Mouse (Mus musculus): ENCODE measurements around the gene Lrrc4b.
A peak's percentile ranks its signal among the peaks of the same experiment; 100 is the strongest.

Gene Lrrc4b

DNA sequence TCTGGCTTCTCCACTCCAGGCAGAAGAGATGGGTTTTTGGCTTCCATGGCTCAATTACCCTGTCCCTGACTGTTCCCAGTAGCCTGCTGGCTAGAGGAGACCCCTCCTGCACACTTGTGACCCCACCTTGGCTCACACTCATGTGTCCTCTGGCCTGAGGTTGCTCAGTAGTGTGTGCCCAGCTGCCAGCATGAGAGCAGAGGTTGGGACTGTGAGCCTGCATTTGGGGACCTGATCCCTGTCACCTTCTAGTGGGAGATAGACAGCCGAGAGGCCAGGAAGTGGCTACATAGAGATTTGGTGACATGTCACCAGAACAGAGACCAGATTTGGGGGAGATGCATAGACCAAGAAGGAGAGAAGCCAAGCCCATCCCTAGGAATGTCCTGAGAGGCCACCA, 8.4 kb downstream of the Lrrc4b start:
- peak; percentile 27 for DNase-seq

DNA sequence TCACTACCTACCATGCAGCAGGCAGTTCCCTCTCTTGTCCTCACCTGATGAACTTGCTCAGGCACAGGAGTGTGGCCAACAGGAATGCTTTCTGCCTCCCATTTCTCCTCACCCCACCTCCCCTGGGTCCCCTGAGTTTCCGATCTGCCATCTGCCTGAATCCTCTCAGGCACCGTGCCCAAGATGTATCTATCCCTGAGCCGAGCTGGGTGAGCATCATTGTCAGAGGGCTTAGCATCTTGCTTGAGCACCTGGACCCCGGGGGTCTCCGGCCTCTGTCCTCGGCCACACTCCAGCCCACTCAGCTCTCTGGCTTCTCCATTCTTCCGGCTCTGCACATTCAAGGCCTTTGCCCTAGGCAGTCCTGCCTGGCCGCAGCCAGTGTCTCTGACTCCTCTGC, 9.1 kb downstream of the Lrrc4b start:
- peak; percentile 68 for DNase-seq

DNA sequence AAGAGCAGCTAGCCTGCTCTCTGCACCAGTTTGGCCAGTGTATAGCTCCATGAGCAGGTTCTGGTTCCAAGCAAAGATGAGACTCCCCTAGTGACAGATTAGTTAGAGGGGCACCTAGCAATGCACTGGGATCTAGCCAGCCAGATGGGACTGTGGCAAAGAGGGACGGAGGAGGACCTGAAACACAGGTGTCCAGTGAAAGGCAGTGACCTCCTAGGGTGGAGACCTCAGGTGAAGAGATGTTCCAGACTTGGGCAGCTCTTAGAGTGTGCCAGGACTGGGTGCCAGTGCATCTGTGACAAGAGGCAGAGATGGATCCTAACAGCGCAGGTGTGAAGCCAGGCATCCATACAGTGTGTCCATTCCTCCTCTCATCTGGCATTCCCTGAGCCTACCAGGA, 10.9 kb downstream of the Lrrc4b start:
- DNase-seq, result no peak

DNA sequence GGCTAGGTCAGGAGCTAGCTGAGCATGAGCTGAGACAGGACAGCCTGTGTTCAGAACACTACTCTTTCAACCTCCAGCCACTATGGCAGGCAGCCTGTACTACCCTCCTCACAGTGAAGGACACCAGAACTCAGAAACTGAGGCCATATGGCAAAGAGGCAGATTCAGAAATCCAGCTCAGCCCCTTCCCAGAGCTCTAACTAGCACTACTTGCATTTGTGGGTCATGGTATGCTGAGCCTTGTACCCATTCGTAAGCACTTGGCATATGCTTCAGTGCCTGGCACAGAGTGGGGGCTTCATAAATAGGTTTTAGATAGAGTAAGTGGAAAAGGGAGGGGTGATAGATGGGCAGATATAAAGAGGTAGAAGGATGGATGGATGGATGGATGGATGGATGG, 11.7 kb downstream of the Lrrc4b start:
- no peak for DNase-seq

DNA sequence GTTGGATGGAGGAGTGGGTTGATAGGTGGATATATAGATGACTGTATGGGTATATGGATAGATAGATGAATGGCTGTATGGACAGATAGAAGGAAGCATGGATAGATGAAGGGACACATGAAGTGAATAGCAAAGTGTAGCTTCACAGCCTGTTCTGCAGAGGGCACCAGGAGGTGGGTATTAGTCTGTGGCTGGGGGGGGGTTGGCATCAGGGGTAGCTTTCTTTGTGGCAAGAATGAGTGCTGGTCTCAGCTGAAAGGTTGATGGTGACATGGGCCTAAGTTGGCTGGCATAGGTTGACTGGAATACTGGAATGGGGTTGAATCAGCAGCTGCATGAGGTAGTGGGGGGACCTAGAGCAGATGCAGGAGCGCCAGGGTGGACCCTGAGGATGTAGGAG, 12.4 kb downstream of the Lrrc4b start:
- DNase-seq, result no peak

DNA sequence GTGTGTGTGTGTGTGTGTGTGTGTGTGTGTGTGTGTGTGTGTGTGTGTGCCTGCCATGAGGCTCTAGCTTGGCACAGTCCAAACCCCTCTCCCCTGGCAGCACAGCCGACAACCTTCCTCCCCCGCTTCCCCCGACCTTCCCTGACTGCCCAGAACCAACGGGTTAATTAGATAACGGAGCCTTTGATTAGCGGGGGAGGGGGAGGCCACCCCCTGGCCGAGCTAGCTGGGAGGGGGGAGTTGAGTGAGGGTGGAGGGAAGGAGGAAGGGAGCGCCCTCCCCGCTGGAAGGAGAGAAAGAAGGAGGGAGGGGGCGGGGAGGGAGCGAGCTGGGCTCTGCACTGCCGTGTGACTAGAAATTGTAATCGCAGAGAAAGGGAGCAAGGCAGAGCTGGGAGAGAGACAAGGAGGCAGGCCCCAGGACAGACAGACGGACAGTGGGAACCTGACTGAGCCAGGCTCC, 12.9 kb downstream of the Lrrc4b start:
- peak; percentile 69 for DNase-seq

DNA sequence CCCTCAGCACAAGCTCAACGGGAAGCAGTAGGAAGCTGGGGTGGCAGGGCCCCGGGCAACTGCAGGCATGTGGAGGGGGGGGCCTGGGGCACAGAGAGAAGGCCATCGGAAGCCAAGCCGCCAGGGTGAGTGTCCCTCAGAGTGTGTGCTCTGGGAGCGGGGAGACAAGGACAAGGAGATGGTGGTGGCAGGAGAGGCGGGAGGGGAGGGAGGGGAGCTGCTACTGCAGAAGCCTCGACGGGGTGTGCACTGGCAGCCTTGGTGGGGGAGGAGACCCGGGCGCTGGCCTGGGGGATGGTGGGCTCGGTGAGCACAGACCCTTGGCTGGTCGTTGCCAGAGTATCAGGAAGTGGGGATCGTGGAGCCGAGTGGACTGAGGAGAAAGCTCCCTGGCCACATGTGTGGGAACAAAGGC, 13.6 kb downstream of the Lrrc4b start:
- peak; percentile 60 for DNase-seq

DNA sequence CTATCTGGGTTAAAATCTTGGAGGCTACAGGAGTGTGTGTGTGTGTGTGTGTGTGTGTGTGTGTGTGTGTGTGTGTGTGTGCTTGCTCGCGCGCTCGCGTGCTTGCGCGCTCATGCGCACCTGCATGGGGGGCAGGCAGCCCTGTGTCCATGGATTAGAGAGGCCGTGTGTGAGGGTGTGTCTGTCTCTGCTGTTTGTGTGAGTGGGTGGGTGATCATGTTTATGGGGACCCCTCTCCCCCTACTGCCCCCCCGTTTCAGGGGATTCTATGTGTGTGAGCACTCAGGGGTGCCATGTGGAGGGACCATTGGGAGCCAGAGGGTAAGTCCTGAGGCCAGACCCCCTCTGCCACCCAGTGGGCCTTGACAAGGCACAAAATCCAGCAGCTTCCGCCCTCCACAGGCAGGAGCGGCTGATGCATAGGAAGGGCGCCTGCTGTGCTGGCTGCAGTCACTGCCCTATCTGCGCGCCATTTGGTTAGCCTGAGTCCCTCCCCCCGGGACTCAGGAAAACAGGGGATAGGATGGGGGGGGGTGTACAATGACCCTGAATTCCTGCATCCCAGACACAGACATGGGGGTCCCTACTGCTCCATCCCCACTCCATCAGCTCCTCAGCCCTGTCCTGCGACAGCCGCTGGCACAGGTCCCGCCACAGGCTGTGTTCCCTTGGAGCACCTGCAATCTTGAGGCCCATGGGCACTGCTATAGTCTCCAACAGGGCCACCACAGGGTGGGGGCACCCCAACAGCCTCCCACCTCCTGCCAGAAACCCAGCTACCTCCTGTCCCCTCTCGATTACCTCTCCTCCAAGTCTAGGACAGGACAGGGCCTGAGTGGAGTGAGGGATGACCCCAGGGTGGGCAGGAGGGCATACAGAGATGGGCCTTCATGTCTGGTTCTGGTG, 14.7 kb downstream of the Lrrc4b start:
- peak; percentile 74 for DNase-seq

DNA sequence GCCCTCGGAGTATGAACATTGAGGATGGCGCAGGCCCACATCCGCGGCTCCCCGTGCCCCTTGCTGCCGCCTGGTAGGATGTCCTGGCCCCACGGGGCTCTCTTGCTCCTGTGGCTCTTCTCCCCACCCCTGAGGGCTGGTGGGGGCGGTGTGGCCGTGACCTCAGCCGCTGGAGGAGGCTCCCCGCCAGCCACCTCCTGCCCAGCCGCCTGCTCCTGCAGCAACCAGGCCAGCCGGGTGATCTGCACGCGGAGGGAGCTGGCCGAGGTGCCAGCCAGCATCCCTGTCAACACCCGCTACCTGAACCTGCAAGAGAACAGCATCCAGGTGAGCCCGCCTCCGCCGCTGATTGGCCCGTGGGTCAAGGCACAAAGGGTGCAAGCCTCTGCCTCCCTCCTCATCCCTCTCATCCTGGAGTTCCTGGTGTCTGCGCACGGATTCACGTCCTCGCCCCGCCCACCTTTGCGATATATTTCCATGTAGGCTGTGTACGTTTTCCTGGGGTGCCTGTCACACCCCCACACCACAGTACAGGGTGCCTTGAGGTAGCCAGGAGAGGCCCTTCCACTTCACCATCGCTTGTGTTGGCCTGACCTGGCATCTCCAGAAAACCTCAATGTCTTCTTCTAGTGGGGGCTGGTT, 16.2 kb downstream of the Lrrc4b start:
- peak; percentile 53 for DNase-seq

DNA sequence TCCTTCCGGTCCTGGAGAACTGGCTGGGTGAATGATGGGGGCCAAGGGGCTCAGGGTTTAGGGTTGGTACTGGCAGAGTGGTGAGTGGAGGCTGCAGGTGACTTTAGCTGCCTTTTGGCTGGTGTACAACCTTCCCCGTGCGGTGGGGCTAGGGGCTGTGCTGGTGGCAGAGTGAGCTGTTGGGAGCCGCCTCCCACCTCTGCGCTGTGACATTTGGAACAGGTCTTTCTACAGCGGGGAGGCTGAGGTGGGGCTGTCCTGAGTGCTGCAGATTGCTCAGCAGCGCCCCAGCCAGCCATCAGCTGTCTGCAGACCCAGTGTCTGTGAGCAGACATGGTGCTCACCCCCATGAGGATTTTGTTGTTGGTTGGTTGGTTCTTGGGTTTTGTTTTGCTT, 16.7 kb downstream of the Lrrc4b start:
- DNase-seq, result peak; percentile 39

DNA sequence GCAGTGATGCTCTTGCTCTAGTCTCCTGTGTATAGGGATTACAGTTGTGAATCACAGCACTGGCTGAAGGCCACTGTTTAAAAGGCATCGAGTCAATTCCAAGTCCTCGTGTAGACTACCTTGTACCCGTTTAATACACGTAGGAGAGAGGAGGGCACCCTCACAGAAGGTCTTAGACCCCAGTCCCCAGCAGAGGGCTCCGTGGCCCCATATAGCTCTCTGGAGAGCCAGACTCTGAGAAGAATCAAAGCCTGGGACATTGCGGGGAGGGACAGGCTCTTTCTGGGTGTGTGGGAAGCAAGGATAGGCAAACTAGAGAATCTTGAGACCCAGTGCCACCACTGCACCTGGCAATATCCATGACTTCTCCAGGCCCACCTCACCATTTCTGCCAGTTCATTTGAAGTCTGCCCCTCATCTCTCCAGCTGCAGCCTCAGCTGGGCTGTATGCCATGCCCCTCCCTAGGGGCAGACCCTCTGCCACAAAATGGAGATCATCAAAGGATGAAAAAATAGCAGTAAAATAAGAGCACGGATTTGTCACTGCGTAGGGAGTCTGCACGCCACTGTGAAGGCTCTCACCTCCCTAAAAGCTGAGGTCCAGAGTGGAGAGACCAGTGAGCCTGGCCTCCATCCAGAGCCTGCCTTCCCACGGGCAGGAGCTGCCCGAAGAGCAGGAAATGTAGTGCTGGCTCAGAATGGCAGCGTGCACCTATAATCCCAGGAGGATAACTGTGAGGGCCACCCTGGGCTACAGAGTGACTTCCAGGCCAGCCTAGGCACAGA, 17.4 kb downstream of the Lrrc4b start:
- DNase-seq, result peak; percentile 60

DNA sequence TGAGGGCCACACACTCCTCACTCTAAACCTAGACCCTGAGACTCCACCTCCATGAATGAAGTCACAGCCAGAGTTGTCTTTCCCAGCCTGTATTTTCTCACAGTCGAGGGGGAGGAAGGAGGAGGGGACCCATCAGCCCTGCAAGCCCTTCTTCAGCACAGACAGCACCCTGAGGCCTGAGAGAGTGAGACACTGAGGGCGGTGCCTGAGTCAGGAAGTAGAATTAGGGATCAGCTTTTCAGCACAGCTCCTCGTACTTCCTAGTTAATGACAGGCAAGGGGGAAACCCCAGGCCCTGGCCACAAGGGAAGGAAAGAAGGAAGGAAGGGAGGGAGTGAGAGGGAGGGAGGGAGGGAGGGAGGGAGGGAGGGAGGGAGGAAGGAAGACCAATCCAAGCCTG, 24.4 kb downstream of the Lrrc4b start:
- no peak for DNase-seq

DNA sequence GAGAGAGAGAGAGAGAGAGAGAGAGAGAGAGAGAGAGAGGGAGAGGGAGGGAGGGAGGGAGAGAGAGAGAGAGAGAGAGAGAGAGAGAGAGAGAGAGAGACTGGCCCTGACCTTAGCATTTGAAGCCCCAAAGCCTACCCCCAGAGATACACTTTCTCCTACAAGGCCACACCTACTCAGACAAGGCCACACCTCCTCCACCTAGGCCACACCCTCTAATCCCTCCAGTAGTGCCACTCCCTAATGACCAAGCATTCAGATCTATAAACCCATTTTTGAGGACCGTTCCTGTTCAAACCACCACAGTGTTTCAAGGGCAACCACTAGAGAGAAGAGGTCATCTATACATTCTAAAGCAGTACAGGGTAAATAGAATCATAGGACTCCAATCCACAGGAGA, 27.5 kb downstream of the Lrrc4b start:
- DNase-seq, result no peak

DNA sequence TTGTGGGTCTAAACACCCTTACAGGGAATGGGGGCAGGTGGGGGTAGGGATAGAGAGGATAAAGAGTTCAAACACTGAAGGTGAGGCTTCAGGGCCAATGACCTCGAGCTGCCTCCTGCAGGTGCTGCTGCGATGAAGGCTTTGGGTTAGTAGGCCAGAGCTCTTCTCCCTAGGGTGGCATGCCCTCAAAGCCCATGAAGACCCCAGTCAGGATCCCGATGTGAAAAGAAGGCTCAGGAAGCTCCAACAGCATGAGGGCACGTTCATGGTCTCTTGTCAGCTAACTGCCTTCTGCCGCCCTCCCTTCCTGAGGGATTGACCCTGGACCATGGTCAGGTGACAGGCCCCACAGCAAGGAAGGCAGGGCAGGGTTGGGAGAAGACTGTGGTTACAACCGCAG, 31.2 kb downstream of the Lrrc4b start:
- no peak for DNase-seq

DNA sequence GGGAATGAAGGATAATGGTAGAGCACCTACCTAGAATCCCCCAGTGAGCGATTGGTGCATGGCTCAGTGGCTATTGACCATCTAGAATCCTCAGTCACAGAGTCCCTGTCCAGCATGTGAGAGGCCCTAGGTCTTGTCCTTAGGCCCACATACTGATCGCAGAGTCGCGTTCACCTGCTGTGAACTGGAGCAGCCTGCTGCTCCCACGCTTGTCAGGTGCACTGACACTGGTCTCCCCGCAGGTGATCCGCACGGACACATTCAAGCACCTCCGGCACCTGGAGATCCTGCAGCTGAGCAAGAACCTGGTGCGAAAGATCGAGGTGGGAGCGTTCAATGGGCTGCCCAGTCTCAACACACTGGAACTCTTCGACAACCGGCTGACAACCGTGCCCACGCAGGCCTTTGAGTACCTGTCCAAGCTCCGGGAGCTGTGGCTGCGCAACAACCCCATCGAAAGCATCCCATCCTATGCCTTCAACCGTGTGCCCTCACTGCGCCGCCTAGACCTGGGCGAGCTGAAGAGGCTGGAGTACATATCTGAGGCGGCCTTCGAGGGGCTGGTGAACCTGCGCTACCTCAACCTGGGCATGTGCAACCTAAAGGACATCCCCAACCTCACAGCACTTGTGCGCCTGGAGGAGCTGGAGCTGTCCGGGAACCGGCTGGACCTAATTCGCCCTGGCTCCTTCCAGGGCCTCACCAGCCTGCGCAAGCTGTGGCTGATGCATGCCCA, 32.1 kb downstream of the Lrrc4b start:
- peak; percentile 22 for DNase-seq

DNA sequence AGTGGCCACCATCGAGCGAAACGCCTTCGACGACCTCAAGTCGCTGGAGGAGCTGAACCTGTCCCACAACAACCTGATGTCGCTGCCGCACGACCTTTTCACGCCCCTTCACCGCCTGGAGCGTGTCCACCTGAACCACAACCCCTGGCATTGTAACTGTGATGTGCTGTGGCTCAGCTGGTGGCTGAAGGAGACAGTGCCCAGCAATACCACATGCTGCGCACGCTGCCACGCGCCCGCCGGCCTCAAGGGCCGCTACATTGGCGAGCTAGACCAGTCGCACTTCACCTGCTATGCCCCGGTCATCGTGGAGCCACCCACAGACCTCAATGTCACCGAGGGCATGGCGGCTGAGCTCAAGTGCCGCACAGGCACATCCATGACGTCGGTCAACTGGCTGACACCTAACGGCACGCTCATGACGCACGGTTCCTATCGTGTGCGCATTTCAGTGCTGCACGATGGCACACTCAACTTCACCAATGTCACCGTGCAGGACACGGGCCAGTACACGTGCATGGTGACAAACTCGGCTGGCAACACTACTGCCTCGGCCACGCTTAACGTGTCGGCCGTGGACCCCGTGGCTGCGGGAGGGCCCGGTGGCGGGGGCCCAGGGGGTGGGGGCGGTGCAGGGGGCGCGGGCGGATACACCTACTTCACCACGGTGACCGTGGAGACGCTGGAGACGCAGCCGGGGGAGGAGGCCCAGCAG, 32.8 kb downstream of the Lrrc4b start:
- DNase-seq, result peak; percentile 41

DNA sequence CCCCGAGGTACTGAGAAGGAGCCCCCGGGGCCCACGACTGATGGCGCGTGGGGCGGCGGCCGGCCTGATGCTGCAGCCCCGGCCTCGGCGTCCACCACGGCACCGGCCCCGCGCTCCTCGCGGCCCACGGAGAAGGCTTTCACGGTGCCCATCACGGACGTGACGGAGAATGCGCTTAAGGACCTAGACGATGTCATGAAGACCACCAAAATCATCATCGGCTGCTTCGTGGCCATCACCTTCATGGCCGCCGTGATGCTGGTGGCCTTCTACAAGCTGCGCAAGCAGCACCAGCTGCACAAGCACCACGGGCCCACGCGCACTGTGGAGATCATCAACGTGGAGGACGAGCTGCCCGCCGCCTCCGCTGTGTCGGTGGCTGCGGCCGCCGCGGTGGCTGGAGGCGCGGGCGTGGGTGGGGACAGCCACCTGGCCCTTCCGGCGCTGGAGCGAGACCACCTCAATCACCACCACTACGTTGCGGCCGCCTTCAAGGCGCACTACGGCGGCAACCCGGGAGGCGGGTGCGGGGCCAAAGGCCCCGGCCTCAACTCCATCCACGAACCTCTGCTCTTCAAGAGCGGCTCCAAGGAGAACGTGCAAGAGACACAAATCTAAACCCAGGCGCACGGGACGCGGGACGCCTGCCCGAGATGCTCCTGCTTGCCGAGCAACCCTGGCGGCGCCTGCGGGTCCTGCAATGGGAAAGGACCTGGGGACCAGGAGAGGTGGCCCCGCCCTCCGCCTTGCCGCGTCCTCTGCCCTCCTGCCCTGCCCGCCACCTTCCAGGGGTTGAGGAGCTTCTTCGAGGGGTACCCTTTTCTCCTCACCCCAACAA, 33.6 kb downstream of the Lrrc4b start:
- DNase-seq, result peak; percentile 66

DNA sequence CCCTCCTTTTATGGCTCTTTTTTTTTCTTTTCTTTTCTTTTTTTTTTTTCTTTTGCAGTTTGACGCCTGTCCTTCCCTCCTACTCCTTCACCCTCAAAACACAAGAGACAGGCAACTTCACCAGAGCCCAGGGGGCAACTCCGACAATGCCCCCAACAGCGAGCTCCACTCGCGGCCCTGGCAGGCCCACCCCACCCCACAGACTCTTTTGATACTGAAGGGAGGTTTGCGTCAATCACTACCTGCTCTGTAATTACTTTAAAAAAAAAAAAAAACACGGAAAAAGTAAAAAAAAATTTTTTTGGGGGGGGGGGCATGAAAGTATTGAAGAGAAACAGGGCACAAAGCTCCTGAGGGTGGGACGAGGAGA, 34.2 kb downstream of the Lrrc4b start:
- peak; percentile 24 for DNase-seq

DNA sequence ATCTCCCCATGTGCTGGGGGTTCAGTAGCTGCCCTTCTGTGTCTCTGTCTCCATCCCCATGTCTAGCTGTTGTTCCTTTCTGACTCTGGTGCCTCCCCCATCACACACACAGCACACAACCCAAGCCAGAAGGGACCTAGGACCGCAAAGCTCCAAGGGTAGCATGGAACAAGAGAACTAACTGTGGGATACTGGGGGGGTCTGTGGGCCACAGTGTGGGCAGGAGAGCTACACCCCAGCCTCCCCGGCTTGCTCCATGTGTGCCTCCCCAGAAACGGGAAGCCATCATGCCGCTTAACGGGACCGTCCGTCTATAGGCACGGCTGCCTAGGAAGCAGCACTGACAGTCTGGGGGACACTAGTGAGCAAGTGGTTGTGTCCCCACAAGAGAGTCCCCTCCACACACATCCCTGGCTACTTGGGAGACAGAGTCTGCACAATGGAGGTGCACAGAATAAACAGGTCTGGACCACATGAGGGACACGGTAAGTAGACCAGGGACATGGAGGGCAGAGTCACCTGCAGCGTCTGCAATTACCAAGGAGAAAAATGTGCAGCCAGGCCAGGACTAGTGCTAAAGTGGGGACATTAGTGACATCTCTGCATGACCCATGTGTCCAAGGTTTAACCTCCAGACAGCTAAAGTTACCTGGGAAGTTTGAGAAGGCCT, 34.9 kb downstream of the Lrrc4b start:
- DNase-seq, result peak; percentile 44

DNA sequence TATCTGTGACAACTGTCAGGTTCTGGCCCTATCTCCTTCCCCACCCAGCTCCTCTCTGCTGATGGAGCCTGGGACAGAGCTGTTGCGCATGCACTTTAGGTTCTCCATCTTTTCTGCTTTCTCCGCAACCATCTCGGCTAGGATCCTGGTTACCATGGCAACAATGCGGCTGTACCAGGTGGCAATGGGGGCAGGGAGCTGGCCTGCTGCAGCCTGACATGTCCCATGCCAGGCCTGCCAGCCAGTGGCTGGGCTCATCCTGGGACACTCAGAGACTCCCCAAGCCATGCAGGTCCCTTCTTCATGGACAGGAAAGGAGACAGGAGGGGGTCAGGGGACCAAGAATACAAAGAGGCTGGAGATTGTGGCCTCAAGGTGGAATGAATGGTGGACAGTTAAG, 35.7 kb downstream of the Lrrc4b start:
- peak; percentile 94 for DNase-seq

DNA sequence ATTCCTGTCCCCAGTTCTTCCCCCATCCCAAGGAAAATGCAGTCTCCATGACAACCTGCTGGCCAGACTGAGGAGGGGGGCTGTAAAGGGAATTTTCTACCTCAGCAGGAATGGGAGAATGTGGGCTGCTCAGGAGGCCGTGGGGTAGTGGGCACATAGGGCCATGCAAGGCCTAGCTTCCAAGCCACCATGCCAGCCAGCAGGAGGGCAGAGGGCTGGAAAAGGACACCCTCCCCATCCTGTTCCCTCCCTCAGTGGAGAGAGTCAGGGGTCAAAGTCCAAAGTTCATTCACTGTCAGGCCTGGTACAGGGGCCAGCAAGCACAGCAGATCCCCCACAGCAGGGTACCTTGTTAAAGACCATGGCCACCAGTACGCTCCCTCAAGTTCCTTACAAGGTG, 36.3 kb downstream of the Lrrc4b start, which contains the start of gene Aspdh:
Gene Aspdh (plus strand): TSS at position 281 of the 400 bp plus-strand sequence.
- DNase-seq, result peak; percentile 50

Data from cerebellum, adult 11 months (tissue).